Mouse (Mus musculus) embryonic facial prominence, embryonic 10.5 days (tissue): ENCODE results near the gene Spsb2. TPM values are rescaled to one million over a fixed set of nuclear protein-coding genes. Genes with fewer than 3 reads are reported as not detected.
"Not testable (repeated sequence)": the region's sequence is repeated elsewhere in the genome, so short reads cannot be mapped to it uniquely, and the experiment has no call there.

Experiments used
- DNase-seq: peaks from one replicate; pipeline ENCODE4 v3.0.0-alpha.2; 2017; ENCODE audit warnings: low spot score
- H3K27ac ChIP-seq: fragments of 300-500 bp; sonication (generic); replicated peaks from 2 replicates; pipeline ENCODE4 v1.5.1; 2016; ENCODE audit warnings: mild to moderate bottlenecking
- H3K27me3 ChIP-seq: fragments of 300-500 bp; sonication (generic); replicated peaks from 2 replicates; pipeline ENCODE4 v1.6.1; 2016; ENCODE audit warnings: low read depth, mild to moderate bottlenecking; ENCODE audit not compliant: poor library complexity, severe bottlenecking
- H3K36me3 ChIP-seq: fragments of 300-500 bp; sonication (generic); replicated peaks from 2 replicates; pipeline ENCODE4 v1.6.1; 2016; ENCODE audit warnings: mild to moderate bottlenecking, moderate library complexity
- H3K4me1 ChIP-seq: fragments of 300-500 bp; sonication (generic); 2 replicates; pipeline ENCODE4 v1.6.1; 2016
- H3K4me3 ChIP-seq: fragments of 300-500 bp; sonication (generic); 2 replicates; pipeline ENCODE4 v1.5.1; 2016; ENCODE audit warnings: mild to moderate bottlenecking, moderate library complexity
- H3K9me3 ChIP-seq: fragments of 300-500 bp; sonication (generic); 2 replicates; pipeline ENCODE4 v1.6.1; 2016; ENCODE audit warnings: mild to moderate bottlenecking
- WGBS: fragments of 180-500 bp; shearing (Covaris S2); methylation state at CpG from one replicate; pipeline ENCODE4 v1.1.7; 2016; 5-methylcytosine and 5-hydroxymethylcytosine counted together
- polyA plus RNA-seq: library from polyadenylated mRNA; unstranded; fragments of >200 nt; fragmentation: Nextera tagmentation; extraction: Ambion mirVana; gene quantifications from 2 replicates; pipeline ENCODE4 v1.2.1, GENCODE M21; 2016

Gene Spsb2
- polyA plus RNA-seq, 1 experiment from 2014 or later = 7.1 TPM

DNA sequence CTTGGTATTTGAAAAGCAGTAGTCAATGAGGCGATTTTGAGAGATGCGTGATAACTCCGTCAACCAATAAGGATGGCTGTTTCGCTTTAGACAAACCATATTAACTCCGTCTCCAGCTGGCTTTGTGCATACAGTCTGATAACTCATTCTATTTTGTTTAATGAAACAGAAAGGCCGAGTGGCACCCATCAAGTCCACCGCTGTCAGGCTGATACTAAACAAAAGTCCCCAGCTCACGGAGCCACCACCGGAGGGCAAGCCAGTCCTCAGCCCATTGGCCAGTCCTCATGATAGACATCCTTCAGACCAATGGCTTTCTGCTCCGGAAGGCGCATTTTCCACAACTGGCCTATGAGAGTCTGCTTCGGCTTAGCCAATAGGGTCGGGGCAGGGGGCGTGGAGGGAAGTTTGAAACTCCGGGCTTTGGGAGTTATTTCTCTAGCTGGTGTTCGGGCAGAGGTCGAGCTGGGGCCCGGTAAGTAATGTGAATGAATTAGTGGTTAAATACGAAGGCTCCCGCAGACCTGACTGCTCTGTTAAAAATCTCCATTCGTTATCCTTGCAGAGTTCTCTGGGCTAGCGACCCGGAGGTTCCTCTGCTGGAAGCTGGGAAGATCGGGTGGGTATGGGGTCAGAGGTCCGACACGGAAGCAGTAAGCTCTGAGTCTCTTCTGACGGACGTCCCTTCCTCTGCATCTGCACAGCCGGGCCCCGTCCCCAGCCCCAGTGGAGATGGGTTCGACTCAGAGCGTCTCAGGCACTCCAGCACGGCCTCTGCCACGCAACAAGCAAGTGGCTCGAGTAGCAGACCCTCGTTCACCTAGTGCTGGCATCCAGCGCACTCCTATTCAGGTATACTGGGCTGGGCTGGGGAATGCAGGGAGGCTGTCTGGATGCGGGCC is 21.6 kb downstream of the Spsb2 start:
- WGBS = under 1% methylated on average over 38 of the region's 38 CpGs
- Histone ChIP-seq H3K4me1 (peaks cover 49% of the 10 kb centered on the region), H3K9me3 (no peaks in the 10 kb centered on the region), H3K4me3 (peak overlapping the region; percentile 81), H3K27ac (peak overlapping the region; percentile 90), H3K36me3 (peaks cover 65% of the 10 kb centered on the region), H3K27me3 (no peaks in the 10 kb centered on the region)
- DNase-seq = peak; percentile 94

DNA sequence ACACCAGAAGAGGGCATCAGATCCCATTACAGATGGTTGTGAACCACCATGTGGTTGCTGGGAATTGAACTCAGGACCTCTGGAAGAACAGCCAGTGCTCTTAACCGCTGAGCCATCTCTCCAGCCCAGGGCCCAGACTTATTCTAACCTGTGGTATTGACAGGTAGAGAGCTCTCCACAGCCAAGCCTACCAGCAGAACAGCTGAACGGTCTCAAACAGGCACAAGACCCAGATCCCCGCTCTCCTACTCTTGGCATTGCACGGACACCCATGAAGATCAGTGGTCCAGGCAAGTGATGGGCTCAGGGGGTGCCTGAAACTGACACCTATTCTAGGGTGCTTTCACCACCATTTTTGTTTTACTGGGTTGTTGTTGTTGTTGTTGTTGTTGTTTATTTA is 22.7 kb downstream of the Spsb2 start:
- H3K27me3 ChIP-seq, H3K9me3 ChIP-seq, DNase-seq, H3K27ac ChIP-seq: not testable (repeated sequence)
- peaks cover 60% of the 10 kb centered on the region for H3K4me1 ChIP-seq
- H3K4me3 ChIP-seq = peak overlapping the region; percentile 81
- 95% methylated on average over 4 of the region's 4 CpGs for WGBS
- H3K36me3 ChIP-seq = peaks cover 61% of the 10 kb centered on the region

DNA sequence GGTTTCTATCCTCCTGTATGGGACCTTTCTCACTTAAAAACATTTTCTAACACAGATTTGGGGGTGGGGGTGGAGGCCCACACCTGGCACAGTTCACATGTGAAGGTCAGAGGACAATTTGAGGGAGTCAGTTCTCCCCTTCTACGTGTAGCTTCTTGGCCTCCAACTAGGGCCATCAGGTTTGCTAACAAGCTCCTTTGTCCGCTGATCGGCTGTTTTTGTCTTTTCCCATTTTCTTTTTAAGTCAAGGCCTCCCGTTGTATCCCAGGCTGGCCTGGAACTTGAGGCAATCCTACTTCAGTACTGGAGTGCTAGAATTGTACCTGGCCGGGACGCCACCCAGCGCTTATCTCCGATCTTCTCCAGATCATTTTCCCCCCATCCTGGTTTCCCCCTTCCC is 23.2 kb downstream of the Spsb2 start:
- H3K27ac ChIP-seq = no peak overlapping the region
- peaks cover 56% of the 10 kb centered on the region for H3K36me3 ChIP-seq
- H3K9me3 ChIP-seq = no peaks in the 10 kb centered on the region
- H3K4me1 ChIP-seq = peaks cover 65% of the 10 kb centered on the region
- whole genome bisulfite sequencing = 93% methylated on average over 8 of the region's 8 CpGs
- H3K4me3 ChIP-seq = peak overlapping the region; percentile 81
- no peak for DNase-seq
- H3K27me3 ChIP-seq = no peaks in the 10 kb centered on the region

DNA sequence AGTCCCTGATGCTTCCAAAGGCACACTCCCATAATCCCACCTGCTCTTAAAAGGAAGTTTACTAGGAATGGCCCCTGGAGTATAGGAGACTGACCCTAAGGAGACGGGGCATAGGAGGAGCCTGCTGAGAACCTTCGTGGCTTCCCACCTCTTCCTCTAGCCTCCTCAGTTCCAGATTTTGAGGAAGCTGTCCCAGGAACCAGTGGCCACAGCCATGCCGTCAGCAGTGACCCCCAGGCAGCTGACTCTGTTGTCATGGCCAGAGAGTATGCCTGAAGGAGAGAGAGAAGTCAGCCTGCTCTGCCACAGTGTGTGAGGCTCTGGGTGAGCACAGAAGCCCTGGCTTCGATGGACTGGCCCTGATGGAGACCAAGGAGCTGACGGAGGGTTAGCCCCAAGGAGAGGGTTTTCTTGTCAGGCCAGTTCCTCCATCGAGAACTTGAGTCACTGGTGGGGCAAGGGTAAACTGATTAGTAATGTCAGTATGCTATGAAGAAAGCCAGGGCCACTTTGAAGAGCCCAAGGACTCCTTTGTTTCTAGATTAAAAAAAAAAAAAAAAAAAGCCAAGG is 26.1 kb downstream of the Spsb2 start:
- Histone ChIP-seq H3K4me1 (peaks cover 77% of the 10 kb centered on the region), H3K27me3 (peaks cover 9% of the 10 kb centered on the region), H3K27ac (no peak overlapping the region), H3K36me3 (peaks cover 46% of the 10 kb centered on the region), H3K4me3 (peak overlapping the region; percentile 17; the same call in 1 of the 2 replicates), H3K9me3 (no peaks in the 10 kb centered on the region)
- WGBS = 83% methylated on average over 6 of the region's 6 CpGs
- DNase-seq = no peak

DNA sequence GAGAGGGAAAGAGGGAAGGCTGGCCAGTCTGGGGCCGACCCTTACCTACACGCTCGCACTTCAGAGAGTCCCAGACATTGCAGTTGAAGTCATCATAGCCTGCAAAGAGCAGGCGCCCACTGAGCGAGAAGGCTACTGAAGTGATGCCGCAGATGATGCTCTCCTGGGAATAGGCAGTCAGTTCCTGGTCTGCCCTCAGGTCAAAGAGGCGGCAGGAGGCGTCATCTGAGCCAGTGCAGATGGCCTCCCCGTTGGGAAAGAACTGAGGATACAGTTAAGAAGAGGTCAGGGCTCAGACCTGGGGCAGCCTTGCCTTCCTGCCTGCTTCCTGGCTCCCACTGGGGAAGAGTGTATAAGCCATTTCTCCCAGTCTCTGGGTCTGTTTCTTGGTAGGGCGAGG is 27.1 kb downstream of the Spsb2 start:
- H3K4me1 ChIP-seq = peaks cover 84% of the 10 kb centered on the region
- H3K9me3 ChIP-seq = no peaks in the 10 kb centered on the region
- H3K27me3 ChIP-seq = peaks cover 14% of the 10 kb centered on the region
- peak; percentile 34 for DNase-seq
- H3K36me3 ChIP-seq = peaks cover 46% of the 10 kb centered on the region
- peak overlapping the region; percentile 27; the same call in 1 of the 2 replicates for H3K4me3 ChIP-seq
- 37% methylated on average over 10 of the region's 10 CpGs for WGBS
- H3K27ac ChIP-seq = peak overlapping the region; percentile 58

DNA sequence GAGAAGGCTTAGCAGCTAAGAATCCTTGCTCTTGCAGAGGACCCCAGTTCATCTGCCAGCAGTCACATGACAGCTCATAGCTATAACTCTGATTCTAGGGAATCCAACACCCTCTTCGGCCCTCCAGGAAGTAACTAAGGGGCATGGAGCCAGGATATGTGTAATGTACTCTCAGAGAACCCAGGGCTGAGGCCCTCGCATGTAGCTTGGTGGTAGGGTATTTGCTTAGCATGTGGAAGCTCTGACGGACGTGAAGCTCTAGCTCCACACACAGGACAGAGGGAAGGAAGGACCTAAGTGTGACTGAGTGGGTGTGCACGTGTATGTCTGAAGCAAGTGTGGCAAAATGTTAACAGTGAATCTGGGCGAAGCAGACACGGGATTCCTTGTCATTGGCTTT is 27.9 kb downstream of the Spsb2 start:
- no peak overlapping the region for H3K27ac ChIP-seq
- H3K36me3 ChIP-seq = peaks cover 50% of the 10 kb centered on the region
- DNase-seq = no peak
- no peak overlapping the region for H3K4me3 ChIP-seq
- peaks cover 77% of the 10 kb centered on the region for H3K4me1 ChIP-seq
- H3K27me3 ChIP-seq = peaks cover 14% of the 10 kb centered on the region
- WGBS = 86% methylated on average over 7 of the region's 7 CpGs
- H3K9me3 ChIP-seq = no peaks in the 10 kb centered on the region

DNA sequence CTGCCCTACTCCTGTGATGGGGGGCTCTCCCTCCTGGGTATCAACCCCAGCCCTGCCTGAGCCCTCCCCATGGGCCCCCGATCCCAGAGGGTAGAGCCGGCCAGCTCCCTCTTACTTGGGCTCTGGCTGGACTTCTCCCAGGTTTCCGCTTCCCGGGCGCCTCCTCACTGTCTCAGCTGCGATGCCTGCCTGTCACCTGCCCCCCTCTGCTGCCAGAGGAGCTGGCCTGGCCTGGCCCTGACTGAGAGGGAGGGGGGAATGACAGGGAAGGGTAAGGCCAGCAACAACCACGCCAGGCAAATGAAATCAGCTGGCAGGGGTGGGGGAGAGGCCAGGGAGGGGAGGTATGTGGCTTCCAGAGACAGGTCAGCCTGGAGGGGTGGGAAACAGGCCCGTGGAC is 31.3 kb downstream of the Spsb2 start:
- Histone ChIP-seq H3K4me1 (peaks cover 51% of the 10 kb centered on the region), H3K27me3 (peaks cover 14% of the 10 kb centered on the region), H3K36me3 (peaks cover 29% of the 10 kb centered on the region), H3K27ac (0 out of 2 replicates have a peak overlapping the region, but pooled peaks have one; percentile 2), H3K9me3 (no peaks in the 10 kb centered on the region), H3K4me3 (peak overlapping the region; percentile 8)
- 14% methylated on average over 8 of the region's 8 CpGs for WGBS
- DNase-seq = no peak

DNA sequence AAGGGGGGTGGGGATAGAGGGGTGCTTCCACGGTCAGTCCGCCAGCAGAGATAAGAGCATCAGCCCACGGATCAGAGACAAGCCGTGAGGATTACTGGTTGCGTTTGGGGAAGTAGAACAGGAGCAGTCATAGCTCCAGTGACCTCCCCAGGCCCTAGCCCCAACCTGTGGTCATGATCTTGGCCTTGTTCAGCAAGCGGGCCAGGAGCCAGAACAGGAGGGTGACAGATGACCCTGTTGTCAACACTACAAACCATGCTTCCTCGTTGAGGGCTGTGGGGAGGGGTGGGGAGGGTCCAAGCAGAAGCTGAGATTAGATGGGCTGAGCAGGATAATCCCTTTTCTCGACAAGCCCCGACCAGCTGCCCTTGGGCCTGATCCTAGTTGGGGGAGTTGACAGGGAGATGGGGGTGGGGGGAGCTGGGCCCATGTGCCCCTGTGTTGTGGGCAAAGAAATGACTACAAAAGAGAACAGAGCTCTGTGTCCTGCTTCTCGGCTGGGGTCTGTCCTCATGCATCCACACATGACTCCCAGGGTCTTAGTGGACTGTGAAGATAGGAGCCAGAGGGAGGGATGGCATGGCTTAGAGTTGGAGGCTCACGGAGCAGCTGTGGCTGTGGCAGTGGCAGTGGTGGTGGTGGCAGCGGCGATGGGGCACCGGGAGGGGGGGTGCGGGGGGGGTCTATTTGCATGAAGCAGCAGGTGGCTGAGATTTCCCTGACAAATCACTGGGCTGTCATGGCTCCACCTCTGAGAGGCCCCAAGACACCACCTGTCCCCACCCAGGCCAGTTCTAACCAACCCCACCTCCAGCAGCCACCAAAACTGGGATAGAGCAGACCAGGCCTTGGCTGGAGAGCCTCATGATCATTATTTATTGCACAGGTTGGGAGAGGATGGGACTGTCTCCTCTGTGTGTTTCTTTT is 32.0 kb downstream of the Spsb2 start, which contains the start of gene Gnb3:
Gene Gnb3, minus strand, starts transcription at position 35 of the 927 bp plus-strand sequence.
- no peaks in the 10 kb centered on the region for H3K9me3 ChIP-seq
- H3K4me1 ChIP-seq = peaks cover 44% of the 10 kb centered on the region
- H3K36me3 ChIP-seq = peaks cover 29% of the 10 kb centered on the region
- WGBS = 35% methylated on average over 15 of the region's 15 CpGs
- H3K27ac ChIP-seq = 0 out of 2 replicates have a peak within 1 kb of the TSS, but pooled peaks have one; percentile 2
- H3K27me3 ChIP-seq = peaks cover 14% of the 10 kb centered on the region
- peak within 1 kb of the TSS; percentile 8 for H3K4me3 ChIP-seq
- no peak for DNase-seq

DNA sequence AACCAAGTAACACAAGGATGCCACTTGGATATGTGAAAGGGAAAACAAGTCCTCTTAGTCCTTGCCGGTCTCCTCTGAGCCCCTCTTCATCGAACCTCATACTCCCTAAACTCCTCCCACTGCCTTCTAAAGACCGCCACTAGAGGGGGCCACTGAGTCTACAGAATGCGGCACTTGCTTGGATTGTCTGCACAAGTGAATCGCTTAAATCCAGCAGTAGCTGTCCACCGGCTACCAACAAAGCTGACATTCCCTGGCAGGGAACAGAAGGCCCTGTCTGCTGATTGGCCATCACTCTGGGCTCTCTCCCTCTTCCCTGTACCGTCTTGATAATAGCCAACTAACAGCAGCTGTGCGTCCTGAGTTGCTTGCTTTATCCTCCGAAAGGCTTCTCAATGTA is 38.8 kb downstream of the Spsb2 start:
- H3K27ac ChIP-seq = 0 out of 2 replicates have a peak overlapping the region, but pooled peaks have one; percentile 11
- H3K36me3 ChIP-seq = peaks cover 43% of the 10 kb centered on the region
- WGBS = 11% methylated on average over 9 of the region's 9 CpGs
- DNase-seq = peak; percentile 96
- peaks cover 10% of the 10 kb centered on the region for H3K4me1 ChIP-seq
- peak overlapping the region; percentile 13; the same call in 1 of the 2 replicates for H3K4me3 ChIP-seq
- H3K27me3 ChIP-seq = no peaks in the 10 kb centered on the region
- H3K9me3 ChIP-seq = no peaks in the 10 kb centered on the region

DNA sequence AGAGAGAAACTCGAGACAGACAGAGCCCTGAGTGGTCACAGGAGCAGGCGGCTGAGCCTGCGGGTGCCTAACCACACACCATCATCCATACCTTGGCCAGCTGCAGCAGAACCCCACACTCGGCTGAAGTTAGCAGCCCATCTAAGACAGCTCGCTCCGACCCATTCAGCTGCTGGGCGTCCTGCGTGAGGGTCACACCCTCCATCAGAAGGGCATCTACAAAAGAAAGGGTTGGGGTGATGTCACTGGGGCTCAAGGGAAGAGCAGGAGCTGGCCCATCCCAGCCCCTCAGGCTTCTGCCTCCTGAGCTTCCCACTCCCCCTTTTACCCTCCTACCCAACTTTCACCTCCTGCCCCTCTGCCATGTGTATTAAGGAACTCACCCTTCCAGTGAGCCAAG is 42.1 kb downstream of the Spsb2 start:
- Histone ChIP-seq H3K27ac (no peak overlapping the region), H3K4me3 (no peak overlapping the region), H3K36me3 (peaks cover 53% of the 10 kb centered on the region), H3K27me3 (no peaks in the 10 kb centered on the region), H3K9me3 (no peaks in the 10 kb centered on the region), H3K4me1 (peaks cover 15% of the 10 kb centered on the region)
- DNase-seq = no peak
- 60% methylated on average over 8 of the region's 8 CpGs for WGBS

DNA sequence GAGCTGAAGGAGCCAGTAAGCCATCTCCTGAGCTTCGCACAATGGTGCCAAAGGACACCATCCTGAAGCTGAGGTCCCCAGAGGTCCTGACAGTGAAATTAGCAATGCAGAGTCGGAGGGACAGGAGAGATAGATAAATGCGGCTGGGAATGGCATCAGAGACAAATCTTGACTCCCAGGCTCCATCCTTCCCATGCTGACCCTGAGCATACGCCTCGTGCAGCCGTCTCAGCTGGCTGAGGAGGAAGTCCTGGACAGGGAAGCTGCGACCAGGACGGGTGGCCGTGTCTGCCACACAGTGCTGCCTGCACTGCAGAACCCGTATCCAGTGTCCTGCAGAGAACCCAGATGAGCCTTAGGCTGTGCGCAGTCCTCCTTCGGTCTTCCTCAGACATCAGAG is 46.2 kb downstream of the Spsb2 start:
- Histone ChIP-seq H3K27ac (no peak overlapping the region), H3K36me3 (peaks cover 37% of the 10 kb centered on the region), H3K27me3 (peaks cover 19% of the 10 kb centered on the region), H3K4me1 (peaks cover 47% of the 10 kb centered on the region), H3K4me3 (no peak overlapping the region; the same call in 1 of the 2 replicates), H3K9me3 (no peaks in the 10 kb centered on the region)
- no peak for DNase-seq
- 73% methylated on average over 12 of the region's 12 CpGs for WGBS

DNA sequence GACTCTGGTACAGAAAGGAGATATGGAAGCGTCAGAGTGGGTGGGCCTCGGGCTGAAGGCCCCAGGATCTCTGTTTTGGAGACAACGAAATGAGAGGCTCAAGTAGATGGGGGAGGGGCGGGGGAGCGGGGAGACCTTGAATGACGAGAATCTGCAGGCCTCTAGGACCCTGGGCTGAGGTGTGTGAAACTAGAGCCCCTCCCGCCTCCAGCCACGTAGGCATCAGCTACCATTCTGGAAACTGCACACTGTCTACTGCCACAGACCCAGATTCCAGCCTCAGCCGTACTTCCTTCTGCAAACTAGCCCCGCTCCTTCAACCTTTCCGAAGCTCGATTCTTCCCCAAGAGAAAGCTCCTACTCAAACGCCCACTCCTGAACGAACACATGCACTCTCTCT is 47.9 kb downstream of the Spsb2 start:
- 4% methylated on average over 14 of the region's 14 CpGs for WGBS
- peak overlapping the region; percentile 98 for H3K27ac ChIP-seq
- no peaks in the 10 kb centered on the region for H3K9me3 ChIP-seq
- DNase-seq = peak; percentile 86
- H3K4me1 ChIP-seq = peaks cover 63% of the 10 kb centered on the region
- H3K4me3 ChIP-seq = peak overlapping the region; percentile 93
- H3K36me3 ChIP-seq = peaks cover 26% of the 10 kb centered on the region
- peaks cover 35% of the 10 kb centered on the region for H3K27me3 ChIP-seq
